Mouse (Mus musculus) embryonic facial prominence, embryonic 15.5 days (tissue): ENCODE measurements around the gene Gm8082. TPM values are rescaled to one million over a fixed set of nuclear protein-coding genes. Genes with fewer than 3 reads are reported as not detected.
"Not testable (repeated sequence)": the region's sequence is repeated elsewhere in the genome, so short reads cannot be mapped to it uniquely, and the experiment has no call there.

ENCODE experiments used
- ATAC-seq: fragments of 200-750 bp; cut with Nextera tagmentation; 2 replicates; pipeline ENCODE4 v1.8.0; 2017; ENCODE audit warnings: low read depth, moderate TSS enrichment; ENCODE audit not compliant: insufficient number of reproducible peaks, low FRiP score, low TSS enrichment
- H3K27ac ChIP-seq: fragments of 300-500 bp; sonication (generic); replicated peaks from 2 replicates; pipeline ENCODE4 v1.5.1; 2015; ENCODE audit warnings: mild to moderate bottlenecking, inconsistent platforms
- H3K27me3 ChIP-seq: fragments of 300-500 bp; sonication (generic); 2 replicates; pipeline ENCODE4 v1.6.1; 2015; ENCODE audit warnings: inconsistent platforms
- H3K36me3 ChIP-seq: fragments of 300-500 bp; sonication (generic); 2 replicates; pipeline ENCODE4 v1.6.1; 2015; ENCODE audit warnings: mild to moderate bottlenecking, inconsistent platforms
- H3K4me1 ChIP-seq: fragments of 300-500 bp; sonication (generic); 2 replicates; pipeline ENCODE4 v1.6.1; 2015; ENCODE audit warnings: inconsistent platforms
- H3K4me2 ChIP-seq: fragments of 300-500 bp; sonication (generic); replicated peaks from 2 replicates; pipeline ENCODE4 v1.6.1; 2015; ENCODE audit warnings: mild to moderate bottlenecking, inconsistent platforms
- H3K4me3 ChIP-seq: fragments of 300-500 bp; sonication (generic); replicated peaks from 2 replicates; pipeline ENCODE4 v1.5.1; 2015; ENCODE audit warnings: mild to moderate bottlenecking, inconsistent platforms
- H3K9ac ChIP-seq: fragments of 300-500 bp; sonication (generic); 2 replicates; pipeline ENCODE4 v1.6.1; 2015; ENCODE audit warnings: inconsistent platforms
- H3K9me3 ChIP-seq: fragments of 300-500 bp; sonication (generic); replicated peaks from 2 replicates; pipeline ENCODE4 v1.6.1; 2016; ENCODE audit warnings: inconsistent platforms
- WGBS: fragments of 180-500 bp; shearing (Covaris S2); methylation state at CpG from one replicate; pipeline ENCODE4 v1.1.7; 2015; 5-methylcytosine and 5-hydroxymethylcytosine counted together
- polyA plus RNA-seq: library from polyadenylated mRNA; unstranded; fragments of >200 nt; fragmentation: Nextera tagmentation; extraction: Ambion mirVana; gene quantifications from 2 replicates; pipeline ENCODE4 v1.2.1, GENCODE M21; 2015

The Gm8082 gene
- not detected in 2 replicates for polyA plus RNA-seq

DNA sequence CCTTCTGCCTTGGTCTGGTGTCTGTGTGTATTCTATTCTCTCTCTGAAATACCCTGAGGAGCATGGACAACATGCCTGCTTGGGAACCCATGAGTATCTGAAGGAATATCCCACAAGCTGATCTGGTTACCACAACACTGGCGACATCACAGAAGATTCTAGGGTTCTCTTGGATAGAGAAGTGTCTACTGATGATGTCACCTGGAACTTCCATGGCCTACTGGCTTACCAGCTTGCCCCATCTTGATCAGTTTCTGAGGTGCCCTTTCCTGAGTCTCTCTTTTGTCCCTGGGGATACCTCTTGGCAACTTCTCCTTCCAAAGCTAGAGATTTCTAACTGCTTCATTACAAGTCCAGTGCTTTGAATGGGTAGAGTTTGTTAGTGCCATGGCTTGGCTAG, at the start of gene Gm8082:
Gm8082 (minus strand) TSS at position 101 of the 400 bp plus-strand sequence.
- H3K9ac ChIP-seq, ATAC-seq, H3K27me3 ChIP-seq, H3K4me2 ChIP-seq, H3K9me3 ChIP-seq, H3K4me1 ChIP-seq, H3K36me3 ChIP-seq, H3K4me3 ChIP-seq, H3K27ac ChIP-seq: not testable (repeated sequence)
- WGBS, result no CpG with 5 or more reads among the region's 1 CpGs

DNA sequence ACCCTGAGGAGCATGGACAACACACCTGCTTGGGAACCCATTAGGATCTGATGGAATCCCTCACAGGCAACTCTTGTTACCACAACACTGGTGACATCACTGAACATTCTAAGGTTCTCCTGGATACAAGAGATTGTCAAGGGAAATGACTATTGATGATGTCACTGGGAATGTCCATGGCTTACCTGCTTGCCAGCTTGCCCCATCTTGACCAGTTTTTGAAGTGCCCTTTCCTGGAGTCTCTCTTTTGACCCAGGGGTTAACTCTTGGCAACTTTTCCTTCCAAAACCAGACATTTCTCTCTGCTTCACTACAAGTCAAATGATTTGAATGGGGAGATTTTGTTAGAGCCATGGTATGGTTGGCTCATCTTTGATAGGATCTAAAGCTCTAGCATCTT, 22.1 kb upstream of the Gm8082 start, which contains the start of gene Gm10376:
Gm10376 (minus strand) TSS at position 101 of the 400 bp plus-strand sequence.
- not testable (repeated sequence) for H3K4me1 ChIP-seq, H3K9ac ChIP-seq, H3K27ac ChIP-seq, ATAC-seq, H3K27me3 ChIP-seq, H3K4me3 ChIP-seq, H3K9me3 ChIP-seq, H3K36me3 ChIP-seq, H3K4me2 ChIP-seq

Other genes with a start within 250 kb of the Gm8082 start
- gene Gm3015, start 224.8 kb downstream of the Gm8082 start, polyA plus RNA-seq, result not detected in 2 replicates
- not detected in 2 replicates for gene Gm10377, start 195.6 kb downstream of the Gm8082 start, polyA plus RNA-seq
- gene Gm21977, start 140.1 kb downstream of the Gm8082 start, polyA plus RNA-seq, result not detected in 2 replicates
- not detected in 2 replicates for gene Gm10376, start 22.0 kb upstream of the Gm8082 start, polyA plus RNA-seq
- gene Gm8094, start 83.0 kb upstream of the Gm8082 start, polyA plus RNA-seq, result not detected in 2 replicates
- not detected in 2 replicates for gene Gm8104, start 107.0 kb upstream of the Gm8082 start, polyA plus RNA-seq
- gene Gm7233, start 186.2 kb upstream of the Gm8082 start, polyA plus RNA-seq, result not detected in 2 replicates
- not detected in 2 replicates for gene Gm8122, start 241.7 kb upstream of the Gm8082 start, polyA plus RNA-seq